ENCODE assay signal across 23 mouse cellular contexts in the genomic region with DNA sequence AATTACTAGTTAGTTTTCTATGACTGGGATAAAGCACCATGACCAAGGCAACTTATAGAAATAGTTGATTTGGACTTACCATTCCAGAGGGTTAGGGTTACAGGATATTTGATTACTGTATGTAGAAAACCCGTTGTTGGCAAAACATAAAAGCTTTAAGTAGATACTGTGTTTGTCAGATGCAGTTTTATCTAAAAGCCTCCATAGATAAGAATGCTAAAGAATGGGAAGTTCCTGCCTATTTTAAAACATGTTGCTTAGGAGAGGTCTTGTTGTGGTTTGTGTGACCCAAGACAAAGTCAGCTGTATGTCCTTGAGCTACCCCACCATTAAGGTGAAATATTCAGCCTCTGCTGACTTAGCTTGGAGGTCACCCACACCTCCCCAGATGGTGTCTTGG. TPM values are rescaled to one million over a fixed set of nuclear protein-coding genes. Genes with fewer than 3 reads are reported as not detected.
A peak's percentile ranks its signal among the peaks of the same experiment; 100 is the strongest.
DNase-seq lines count a peak whose midpoint lies in the region; ATAC-seq and TF ChIP-seq lines count a peak whose summit lies in the region.
"Had no signal": no experiment of that assay in that cellular context is flagged by ENCODE, and none has a peak within 500 bp of the region (broad histone marks: within the 10 kb centered on the region; RNA-seq: fewer than 3 reads in every experiment).

No protein-coding gene starts in this region.

- TF ChIP-seq CTCF in MEL (IDR thresholded peaks at IDR 0.05 in 2 of 3, conservative IDR thresholded peaks at IDR 0.05 in 1 of 3; ENCODE audit: control insufficient read depth in 1 of 3, insufficient read depth in 1 of 3, low read depth in 2 of 3, low read length in 3 of 3, poor library complexity in 1 of 3, severe bottlenecking in 1 of 3) = no peak
- TF ChIP-seq CTCF in thymus, adult 2 months (IDR thresholded peaks at IDR 0.05; ENCODE audit: borderline replicate concordance, control insufficient read depth, extremely low read depth, insufficient read depth, low read length, poor library complexity) = no peak

- ATAC-seq in common myeloid progenitor, adult 5-6 weeks (replicated peaks; ENCODE audit: low read depth, poor library complexity, severe bottlenecking) = 0 out of 2 replicates have a peak, but pooled peaks have one; percentile 29
- ATAC-seq: activated CD4-positive, CD25-positive, alpha-beta regulatory T cell, adult 4 months; CD4-positive, CD25-positive, alpha-beta regulatory T cell, adult 4 months; Patski had no signal

- no peaks in the 10 kb centered on the region for H3K79me2 ChIP-seq in MEL (ENCODE audit: control insufficient read depth, insufficient read depth, low read length, poor library complexity)

- H3K27me3 ChIP-seq in MEL (ENCODE audit: control insufficient read depth in 1 of 2, insufficient read depth in 2 of 2, low read length in 2 of 2) = peaks cover 6 to 13% of the 10 kb centered on the region in 2 experiments
- no peaks in the 10 kb centered on the region for H3K27me3 ChIP-seq in thymus, adult 2 months (ENCODE audit: control insufficient read depth, insufficient read depth, low read length)

- peak; percentile 9 for DNase-seq in ovary, adult 18-20 months (ENCODE audit: low spot score)
- no peak for DNase-seq in ovary, postnatal 14 days (ENCODE audit: low spot score)
- DNase-seq in ES-CJ7 (ENCODE audit: low read depth, low spot score) (peak; percentile 32), MEL (ENCODE audit: low read depth, low spot score) (no peak)
- DNase-seq in cerebellum, postnatal 4 days (ENCODE audit: low spot score in 2 of 2) = no peak
- DNase-seq in frontal cortex, postnatal 36 days (ENCODE audit: low spot score in 2 of 2) = no peak
- no peak for DNase-seq in thymus, adult 2 months
- DNase-seq: adrenal gland, adult 2 months; adrenal gland, adult 8-10 months; adrenal gland, postnatal 10 days; adrenal gland, postnatal 14 days; adrenal gland, postnatal 25 days; adrenal gland, postnatal 36 days; B cell, adult 2 months; cerebellum, adult 11 months; cerebellum, adult 11-12 months; cerebellum, adult 18-20 months; cerebellum, adult 2 months had no signal

- TF ChIP-seq EP300 in MEL (IDR thresholded peaks at IDR 0.05; ENCODE audit: low read depth in 1 of 2, low read length in 2 of 2) = peak; percentile 8 to 54; a peak in 1 of 4 replicates

- TF ChIP-seq POLR2A in MEL (IDR thresholded peaks at IDR 0.05; ENCODE audit: control insufficient read depth in 1 of 2, insufficient read depth in 1 of 2, low read depth in 1 of 2, low read length in 2 of 2, poor library complexity in 1 of 2) = no peak
- no peak for TF ChIP-seq POLR2A in thymus, adult 2 months (IDR thresholded peaks at IDR 0.05; ENCODE audit: control insufficient read depth, extremely low read depth, insufficient read depth, low read length, poor library complexity)

- no peaks in the 10 kb centered on the region for H3K9me3 ChIP-seq in MEL (replicated peaks; ENCODE audit: insufficient read depth, low read length)
- H3K9me3 ChIP-seq: G1E had no signal

- H3K4me3 ChIP-seq in MEL (ENCODE audit: control insufficient read depth in 1 of 2, insufficient read depth in 1 of 2, low read depth in 2 of 2, low read length in 2 of 2) = no peak overlapping the region
- no peak overlapping the region for H3K4me3 ChIP-seq in thymus, adult 2 months (ENCODE audit: control insufficient read depth, insufficient read depth, low read length)

- H3K27ac ChIP-seq in MEL (ENCODE audit: control insufficient read depth, low read depth, low read length) = no peak overlapping the region
- H3K27ac ChIP-seq in thymus, adult 2 months (ENCODE audit: control insufficient read depth, insufficient read depth, low read length) = no peak overlapping the region

- WGBS in thymus, adult 2 months = 58% methylated on average over 1 of the region's 1 CpGs

- no peak overlapping the region for H3K9ac ChIP-seq in MEL (ENCODE audit: control insufficient read depth, low read depth, low read length, poor library complexity, severe bottlenecking)

- peaks cover 5 to 9% of the 10 kb centered on the region in 2 experiments; a peak in 3 of 4 replicates for H3K4me1 ChIP-seq in MEL (ENCODE audit: control insufficient read depth in 1 of 2, insufficient read depth in 2 of 2, low read length in 2 of 2)
- no peaks in the 10 kb centered on the region for H3K4me1 ChIP-seq in thymus, adult 2 months (replicated peaks; ENCODE audit: control insufficient read depth, insufficient read depth, low read length)

- no peak for TF ChIP-seq RAD21 in MEL (IDR thresholded peaks at IDR 0.05; ENCODE audit: low read depth, low read length)

- peaks cover 0 to 7% of the 10 kb centered on the region in 2 experiments; a peak in 2 of 4 replicates for H3K36me3 ChIP-seq in MEL (ENCODE audit: control insufficient read depth in 1 of 2, insufficient read depth in 2 of 2, low read length in 2 of 2)
- no peaks in the 10 kb centered on the region for H3K36me3 ChIP-seq in thymus, adult 2 months (ENCODE audit: control insufficient read depth, insufficient read depth, low read length)
- H3K36me3 ChIP-seq: G1E had no signal

TF ChIP-seq in MEL, 35 proteins besides CTCF, POLR2A, EP300 and RAD21:
- TF ChIP-seq MAFK (IDR thresholded peaks at IDR 0.05; ENCODE audit: borderline replicate concordance, low read depth, low read length) = no peak
- no peak for TF ChIP-seq E2F4 (IDR thresholded peaks at IDR 0.05; ENCODE audit: borderline replicate concordance, low read depth, low read length)
- no peak for TF ChIP-seq JUND (IDR thresholded peaks at IDR 0.05; ENCODE audit: low read depth, low read length)
- 0 out of 2 replicates have a peak, but pooled peaks have one; percentile 20 for TF ChIP-seq ETS1 (IDR thresholded peaks at IDR 0.05; ENCODE audit: low read depth, low read length)
- no peak for TF ChIP-seq ZC3H11A (IDR thresholded peaks at IDR 0.05; ENCODE audit: low read depth, low read length)
- no peak for TF ChIP-seq CHD2 (IDR thresholded peaks at IDR 0.05; ENCODE audit: low read length)
- no peak for TF ChIP-seq MXI1 (IDR thresholded peaks at IDR 0.05; ENCODE audit: low read depth, low read length)
- peak; percentile 72 for TF ChIP-seq GATA1 (IDR thresholded peaks at IDR 0.05; ENCODE audit: low read depth, low read length)
- TF ChIP-seq TBP (IDR thresholded peaks at IDR 0.05; ENCODE audit: low read depth, low read length) = no peak
- no peak for TF ChIP-seq TCF12 (IDR thresholded peaks at IDR 0.05; ENCODE audit: low read depth, low read length)
- no peak for TF ChIP-seq HCFC1 (IDR thresholded peaks at IDR 0.05; ENCODE audit: low read depth, low read length)

RNA-seq across cellular contexts. Expression of a gene that starts 6.8 kb away (rescaled TPM):
- total RNA-seq in MEL (2012; rRNA removed) = 111 and 117 TPM in 2 replicates
- polyA plus RNA-seq in MEL (2012; ENCODE audit: insufficient read depth in 1 of 2, insufficient read length in 2 of 2, low read depth in 1 of 2, low replicate concordance in 2 of 2, missing spikeins in 1 of 2) = 10 to 100 TPM in 1 of 2 experiments, not detected in 1; 68.6 TPM
- 63.0 and 64.6 TPM in 2 replicates for total RNA-seq in common myeloid progenitor, adult 5-6 weeks (2017)
- polyA plus RNA-seq in thymus, adult 2 months (2012; rRNA removed) = 11.6 and 12.1 TPM in 2 replicates

Comparison
In these comparisons a context has a peak if more than half of its experiments do, and no peak if none do; other contexts are left out.
1. DNase-seq: peak in ovary, adult 18-20 months (single experiment) and ES-CJ7 (single experiment); none in ovary, postnatal 14 days (single experiment), MEL (single experiment), cerebellum, postnatal 4 days (0 of 2), frontal cortex, postnatal 36 days (0 of 2) and thymus, adult 2 months (single experiment).